In the genomic region with DNA sequence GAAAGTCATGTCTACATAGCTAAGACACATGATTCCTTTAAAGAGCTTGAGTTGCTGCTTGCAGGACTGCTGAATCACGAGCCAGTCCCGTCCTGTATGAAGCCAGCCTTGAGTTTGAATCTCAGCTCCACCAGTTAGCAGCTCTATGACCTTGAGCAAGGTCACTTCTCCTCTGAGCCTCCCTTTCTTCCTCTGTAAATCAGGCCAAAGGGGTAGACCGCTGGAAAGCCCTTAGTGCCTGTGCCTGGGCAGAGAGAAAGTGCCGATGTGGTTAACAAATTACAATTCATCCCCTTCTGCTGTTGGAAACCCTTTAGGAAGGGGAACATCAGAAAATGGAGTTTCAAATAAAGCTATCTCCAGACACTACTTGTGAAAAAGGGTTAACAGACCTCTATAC, we compare ENCODE assay signal across 15 mouse cellular contexts. TPM values are rescaled to one million over a fixed set of nuclear protein-coding genes. Genes with fewer than 3 reads are reported as not detected.
DNase-seq lines count a peak whose midpoint lies in the region; ATAC-seq and TF ChIP-seq lines count a peak whose summit lies in the region.
"Had no signal": no experiment of that assay in that cellular context is flagged by ENCODE, and none has a peak within 500 bp of the region (broad histone marks: within the 10 kb centered on the region; RNA-seq: fewer than 3 reads in every experiment).

No protein-coding gene starts in this region.

- H3K27me3 ChIP-seq in heart, embryonic 13.5 days (replicated peaks) = peaks cover 50% of the 10 kb centered on the region
- H3K27me3 ChIP-seq in forebrain, postnatal 0 days (ENCODE audit: insufficient read depth, low read length) = no peaks in the 10 kb centered on the region
- no peaks in the 10 kb centered on the region for H3K27me3 ChIP-seq in neural tube, embryonic 12.5 days (replicated peaks)

- no peak overlapping the region for H3K9ac ChIP-seq in heart, embryonic 13.5 days
- peak overlapping the region; percentile 94 for H3K9ac ChIP-seq in forebrain, postnatal 0 days
- H3K9ac ChIP-seq in neural tube, embryonic 12.5 days = peak overlapping the region; percentile 85; the same call in 1 of the 2 replicates

- DNase-seq in heart, postnatal 10 days = no peak
- peak; percentile 42 to 52 for DNase-seq in cerebellum, postnatal 25 days
- DNase-seq in forebrain, postnatal 0 days = no peak
- DNase-seq in gastrocnemius, postnatal 10 days = no peak
- no peak for DNase-seq in lung, postnatal 25 days (ENCODE audit: low spot score)
- DNase-seq: gastrocnemius, postnatal 36 days; kidney, adult 18-20 months had no signal

- intact Hi-C loops in heart, postnatal 10 days (cut with DNase I) = no loop called here

- H3K27ac ChIP-seq in heart, embryonic 13.5 days (replicated peaks) = no peak overlapping the region
- peak overlapping the region; percentile 88 for H3K27ac ChIP-seq in forebrain, postnatal 0 days (ENCODE audit: low read depth, low read length)
- no peak overlapping the region for H3K27ac ChIP-seq in neural tube, embryonic 12.5 days

- 31% methylated on average over 4 of the region's 4 CpGs for WGBS in heart, embryonic 13.5 days
- 26% methylated on average over 4 of the region's 4 CpGs for WGBS in forebrain, postnatal 0 days
- WGBS in neural tube, embryonic 12.5 days = 40% methylated on average over 4 of the region's 4 CpGs

- H3K36me3 ChIP-seq in heart, embryonic 13.5 days = no peaks in the 10 kb centered on the region
- peaks cover 3% of the 10 kb centered on the region; the same call in 1 of the 2 replicates for H3K36me3 ChIP-seq in forebrain, postnatal 0 days (ENCODE audit: insufficient read depth)
- H3K36me3 ChIP-seq in neural tube, embryonic 12.5 days = no peaks in the 10 kb centered on the region

- no peaks in the 10 kb centered on the region for H3K9me3 ChIP-seq in heart, embryonic 13.5 days
- H3K9me3 ChIP-seq in forebrain, postnatal 0 days (ENCODE audit: low read length) = no peaks in the 10 kb centered on the region
- no peaks in the 10 kb centered on the region for H3K9me3 ChIP-seq in neural tube, embryonic 12.5 days

- H3K4me3 ChIP-seq in heart, embryonic 13.5 days = peak overlapping the region; percentile 41
- peak overlapping the region; percentile 90 for H3K4me3 ChIP-seq in forebrain, postnatal 0 days (ENCODE audit: low read depth, low read length)
- peak overlapping the region; percentile 70 for H3K4me3 ChIP-seq in neural tube, embryonic 12.5 days

- H3K4me1 ChIP-seq in heart, embryonic 13.5 days = peaks cover 8% of the 10 kb centered on the region
- peaks cover 18% of the 10 kb centered on the region for H3K4me1 ChIP-seq in forebrain, postnatal 0 days (ENCODE audit: insufficient read depth)
- H3K4me1 ChIP-seq in neural tube, embryonic 12.5 days = peaks cover 32% of the 10 kb centered on the region

- H3K4me2 ChIP-seq in heart, embryonic 13.5 days = peak overlapping the region; percentile 64
- peak overlapping the region; percentile 72 for H3K4me2 ChIP-seq in forebrain, postnatal 0 days (ENCODE audit: low read depth)
- H3K4me2 ChIP-seq in neural tube, embryonic 12.5 days (replicated peaks) = peak overlapping the region; percentile 64

- TF ChIP-seq CTCF in forebrain, postnatal 0 days (IDR thresholded peaks at IDR 0.05; ENCODE audit: low read depth) = no peak

- ATAC-seq in heart, embryonic 13.5 days (ENCODE audit: extremely low read depth, insufficient number of reproducible peaks, low FRiP score, low TSS enrichment) = no peak
- peak; percentile 3; the same call in 1 of the 2 replicates for ATAC-seq in forebrain, postnatal 0 days
- peak; percentile 19; the same call in 1 of the 2 replicates for ATAC-seq in neural tube, embryonic 12.5 days (ENCODE audit: low FRiP score, low read depth)
- ATAC-seq in erythroblast, adult 5-6 weeks (replicated peaks; ENCODE audit: low FRiP score, poor library complexity, severe bottlenecking) = no peak
- ATAC-seq: lung, postnatal 0 days had no signal

RNA-seq across cellular contexts. Expression of a gene that starts 0.5 kb away (rescaled TPM):
- polyA plus RNA-seq in heart, embryonic 13.5 days (2015; fragmentation: Nextera tagmentation; extraction: Ambion mirVana) = 0.41 and 0.48 TPM in 2 replicates
- total RNA-seq in heart, postnatal 10 days (2021) = not detected
- total RNA-seq in forebrain, postnatal 0 days (2014; rRNA removed) = 95.2 and 106 TPM in 2 replicates
- 123 and 134 TPM in 2 replicates for polyA plus RNA-seq in forebrain, postnatal 0 days (2015; fragmentation: Nextera tagmentation; extraction: Ambion mirVana)
- polyA plus RNA-seq in neural tube, embryonic 12.5 days (2016; fragmentation: Nextera tagmentation; extraction: Ambion mirVana) = 83.1 and 83.6 TPM in 2 replicates
- total RNA-seq in gastrocnemius, postnatal 10 days (2021) = under 1 TPM; 0.14 to 0.34 TPM
- total RNA-seq in erythroblast, adult 5-6 weeks (2015; ENCODE audit: low replicate concordance) = not detected in 2 replicates
- total RNA-seq in erythroblast, adult 5-6 weeks (2017; ENCODE audit: low replicate concordance) = not detected in 2 replicates
- total RNA-seq: CH12.LX; gastrocnemius, postnatal 36 days had no signal

RNA-seq across cellular contexts. Expression of a gene that starts 13.3 kb away (rescaled TPM):
- 54.5 and 57.3 TPM in 2 replicates for polyA plus RNA-seq in heart, embryonic 13.5 days (2015; fragmentation: Nextera tagmentation; extraction: Ambion mirVana)
- total RNA-seq in heart, postnatal 10 days (2021) = 10 to 100 TPM; 21.3 to 24.4 TPM
- 25.2 and 26.6 TPM in 2 replicates for total RNA-seq in forebrain, postnatal 0 days (2014; rRNA removed)
- 52.4 and 57.3 TPM in 2 replicates for polyA plus RNA-seq in forebrain, postnatal 0 days (2015; fragmentation: Nextera tagmentation; extraction: Ambion mirVana)
- 74.3 and 74.8 TPM in 2 replicates for polyA plus RNA-seq in neural tube, embryonic 12.5 days (2016; fragmentation: Nextera tagmentation; extraction: Ambion mirVana)
- total RNA-seq in gastrocnemius, postnatal 10 days (2021) = 10 to 100 TPM; 23.6 to 26.5 TPM
- 15.5 and 27.5 TPM in 2 replicates for total RNA-seq in erythroblast, adult 5-6 weeks (2015; ENCODE audit: low replicate concordance)
- total RNA-seq in erythroblast, adult 5-6 weeks (2017; ENCODE audit: low replicate concordance) = 21.6 and 26.3 TPM in 2 replicates

RNA-seq across cellular contexts. Expression of a gene that starts 34.6 kb away (rescaled TPM):
- polyA plus RNA-seq in heart, embryonic 13.5 days (2015; fragmentation: Nextera tagmentation; extraction: Ambion mirVana) = 11.7 and 11.9 TPM in 2 replicates
- total RNA-seq in heart, postnatal 10 days (2021) = 100 to 1,000 TPM in 1 of 2 experiments, 10 to 100 TPM in 1; 79.2 to 103 TPM
- total RNA-seq in forebrain, postnatal 0 days (2014; rRNA removed) = 16.2 and 25.8 TPM in 2 replicates
- 8.9 and 11.7 TPM in 2 replicates for polyA plus RNA-seq in forebrain, postnatal 0 days (2015; fragmentation: Nextera tagmentation; extraction: Ambion mirVana)
- polyA plus RNA-seq in neural tube, embryonic 12.5 days (2016; fragmentation: Nextera tagmentation; extraction: Ambion mirVana) = 12.7 and 14.2 TPM in 2 replicates
- 10 to 100 TPM; 32.0 to 35.5 TPM for total RNA-seq in gastrocnemius, postnatal 10 days (2021)
- 0.21 TPM in 1 of 2 replicates, not detected in the other for total RNA-seq in erythroblast, adult 5-6 weeks (2015; ENCODE audit: low replicate concordance)
- total RNA-seq in erythroblast, adult 5-6 weeks (2017; ENCODE audit: low replicate concordance) = 0.77 and 2.2 TPM in 2 replicates

RNA-seq across cellular contexts. Expression of a gene that starts 40.0 kb away (rescaled TPM):
- polyA plus RNA-seq in heart, embryonic 13.5 days (2015; fragmentation: Nextera tagmentation; extraction: Ambion mirVana) = 41.5 and 42.9 TPM in 2 replicates
- total RNA-seq in heart, postnatal 10 days (2021) = 100 to 1,000 TPM; 378 to 449 TPM
- 0.69 and 1.9 TPM in 2 replicates for total RNA-seq in forebrain, postnatal 0 days (2014; rRNA removed)
- polyA plus RNA-seq in forebrain, postnatal 0 days (2015; fragmentation: Nextera tagmentation; extraction: Ambion mirVana) = 0.40 and 0.82 TPM in 2 replicates
- polyA plus RNA-seq in neural tube, embryonic 12.5 days (2016; fragmentation: Nextera tagmentation; extraction: Ambion mirVana) = 0.81 and 1.3 TPM in 2 replicates
- total RNA-seq in gastrocnemius, postnatal 10 days (2021) = 100 to 1,000 TPM; 350 to 362 TPM
- not detected in 2 replicates for total RNA-seq in erythroblast, adult 5-6 weeks (2015; ENCODE audit: low replicate concordance)
- 0.14 TPM in 1 of 2 replicates, not detected in the other for total RNA-seq in erythroblast, adult 5-6 weeks (2017; ENCODE audit: low replicate concordance)
- total RNA-seq: CH12.LX had no signal

RNA-seq across cellular contexts. Expression of a gene that starts 54.3 kb away (rescaled TPM):
- polyA plus RNA-seq in heart, embryonic 13.5 days (2015; fragmentation: Nextera tagmentation; extraction: Ambion mirVana) = not detected in 2 replicates
- total RNA-seq in heart, postnatal 10 days (2021) = not detected
- total RNA-seq in forebrain, postnatal 0 days (2014; rRNA removed) = 0.85 and 1.1 TPM in 2 replicates
- 0.56 and 0.60 TPM in 2 replicates for polyA plus RNA-seq in forebrain, postnatal 0 days (2015; fragmentation: Nextera tagmentation; extraction: Ambion mirVana)
- polyA plus RNA-seq in neural tube, embryonic 12.5 days (2016; fragmentation: Nextera tagmentation; extraction: Ambion mirVana) = not detected in 2 replicates
- not detected for total RNA-seq in gastrocnemius, postnatal 10 days (2021)
- not detected in 2 replicates for total RNA-seq in erythroblast, adult 5-6 weeks (2015; ENCODE audit: low replicate concordance)
- not detected in 2 replicates for total RNA-seq in erythroblast, adult 5-6 weeks (2017; ENCODE audit: low replicate concordance)
- total RNA-seq: adrenal gland, adult 18-20 months; CH12.LX; gastrocnemius, postnatal 36 days; left cerebral cortex, postnatal 25 days had no signal
- polyA plus RNA-seq: testis, adult 2 months had no signal

Comparison
In these comparisons a context has a peak if more than half of its experiments do, and no peak if none do; other contexts are left out.
1. ATAC-seq: peak in forebrain, postnatal 0 days (single experiment) and neural tube, embryonic 12.5 days (single experiment); none in heart, embryonic 13.5 days (single experiment) and erythroblast, adult 5-6 weeks (single experiment).
2. DNase-seq: peak in cerebellum, postnatal 25 days (2 of 2); none in heart, postnatal 10 days (0 of 2), forebrain, postnatal 0 days (single experiment), gastrocnemius, postnatal 10 days (single experiment) and lung, postnatal 25 days (single experiment).
3. RNA of a gene that starts 0.5 kb away (total RNA-seq): 95.2 to 106 TPM in forebrain, postnatal 0 days; 0.14 to 0.34 TPM in gastrocnemius, postnatal 10 days, not detected in heart, postnatal 10 days and not detected in erythroblast, adult 5-6 weeks; every median in the first group is over 10 times any median in the second.
4. Peak in every context shown above with its lines, with median percentiles within 50 percentile points of each other: H3K4me2 ChIP-seq and H3K4me3 ChIP-seq.